9 mouse cellular contexts compared by ENCODE assay signal in the genomic region with DNA sequence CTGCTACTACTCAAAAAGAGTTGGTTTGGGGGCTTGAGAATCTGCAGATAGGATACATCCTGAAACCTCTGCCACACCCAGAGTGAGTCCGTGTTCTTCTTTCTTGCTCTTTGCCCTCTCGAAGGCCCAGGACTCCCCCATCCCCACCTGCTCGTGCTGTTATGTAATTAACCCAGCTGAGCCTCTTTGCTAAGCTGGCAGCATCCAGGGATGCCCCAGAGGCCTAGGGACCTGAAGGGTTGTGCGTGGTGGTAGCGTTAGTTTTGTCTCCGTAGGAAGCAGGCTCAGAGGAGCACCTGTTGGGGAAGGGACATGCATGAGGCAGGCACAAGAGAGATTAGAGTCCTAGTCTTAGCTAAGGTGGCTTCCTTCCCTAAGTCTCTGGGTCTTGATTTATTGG. TPM values are rescaled to one million over a fixed set of nuclear protein-coding genes. Genes with fewer than 3 reads are reported as not detected.
A peak's percentile ranks its signal among the peaks of the same experiment; 100 is the strongest.
DNase-seq lines count a peak whose midpoint lies in the region; ATAC-seq lines count a peak whose summit lies in the region.
"Had no signal": no experiment of that assay in that cellular context is flagged by ENCODE, and none has a peak within 500 bp of the region (broad histone marks: within the 10 kb centered on the region; RNA-seq: fewer than 3 reads in every experiment).

No protein-coding gene starts in this region.

- ATAC-seq in limb, embryonic 12.5 days (ENCODE audit: insufficient number of reproducible peaks, insufficient read depth, low FRiP score, low TSS enrichment, low read depth): no peak
- no peak for ATAC-seq in stomach, embryonic 16.5 days (ENCODE audit: insufficient read depth, low FRiP score)

- H3K4me2 ChIP-seq in limb, embryonic 12.5 days: peak overlapping the region; percentile 94
- peak overlapping the region; percentile 90; the same call in 1 of the 2 replicates for H3K4me2 ChIP-seq in stomach, embryonic 16.5 days (ENCODE audit: low read depth, low read length)

- H3K4me3 ChIP-seq in limb, embryonic 12.5 days (replicated peaks): peak overlapping the region; percentile 84; the same call in 1 of the 2 replicates
- H3K4me3 ChIP-seq in stomach, embryonic 16.5 days (replicated peaks; ENCODE audit: low read length): no peak overlapping the region

- H3K27me3 ChIP-seq in limb, embryonic 12.5 days: peaks cover 31% of the 10 kb centered on the region
- H3K27me3 ChIP-seq in stomach, embryonic 16.5 days (ENCODE audit: control insufficient read depth, insufficient read depth, low read length): no peaks in the 10 kb centered on the region

- H3K4me1 ChIP-seq in limb, embryonic 12.5 days (replicated peaks): peaks cover 16% of the 10 kb centered on the region
- H3K4me1 ChIP-seq in stomach, embryonic 16.5 days (ENCODE audit: control insufficient read depth, insufficient read depth, low read length): peaks cover 3% of the 10 kb centered on the region; the same call in 1 of the 2 replicates

- no peaks in the 10 kb centered on the region for H3K36me3 ChIP-seq in limb, embryonic 12.5 days
- no peaks in the 10 kb centered on the region for H3K36me3 ChIP-seq in stomach, embryonic 16.5 days (ENCODE audit: control insufficient read depth, insufficient read depth, low read length)

- H3K9ac ChIP-seq in limb, embryonic 12.5 days (replicated peaks): no peak overlapping the region
- no peak overlapping the region; the same call in 1 of the 2 replicates for H3K9ac ChIP-seq in stomach, embryonic 16.5 days (ENCODE audit: low read length)

- 43% methylated on average over 6 of the region's 6 CpGs for WGBS in limb, embryonic 12.5 days
- WGBS in stomach, embryonic 16.5 days: 62% methylated on average over 6 of the region's 6 CpGs

- no peak overlapping the region for H3K27ac ChIP-seq in limb, embryonic 12.5 days
- H3K27ac ChIP-seq in stomach, embryonic 16.5 days (ENCODE audit: low read length): no peak overlapping the region

- DNase-seq in embryo, embryonic 10.5 days (ENCODE audit: low spot score): peak; percentile 9
- no peak for DNase-seq in embryo, embryonic 9.5 days (ENCODE audit: extremely low spot score)
- DNase-seq in retina, postnatal 1 day: peak; percentile 42
- no peak for DNase-seq in retina, embryonic 14.5 days (ENCODE audit: low spot score)
- DNase-seq in yolk sac, embryonic 10.5 days (ENCODE audit: low spot score): no peak
- no peak for DNase-seq in left cerebral cortex, adult 9 months (ENCODE audit: low spot score in 2 of 2)
- DNase-seq: heart, adult 11 months had no signal

- no peaks in the 10 kb centered on the region for H3K9me3 ChIP-seq in limb, embryonic 12.5 days
- no peaks in the 10 kb centered on the region for H3K9me3 ChIP-seq in stomach, embryonic 16.5 days (replicated peaks; ENCODE audit: control insufficient read depth, low read length)

RNA-seq across cellular contexts. Expression of gene Rasl10b, which starts 1.6 kb away (rescaled TPM):
- 3.4 and 3.6 TPM in 2 replicates for polyA plus RNA-seq in limb, embryonic 12.5 days (2016; fragmentation: Nextera tagmentation; extraction: Ambion mirVana)
- 0.27 and 0.49 TPM in 2 replicates for polyA plus RNA-seq in stomach, embryonic 16.5 days (2015; fragmentation: Nextera tagmentation; extraction: Ambion mirVana)

RNA-seq across cellular contexts. Expression of gene Gas2l2, which starts 18.7 kb away (rescaled TPM):
- not detected in 2 replicates for polyA plus RNA-seq in limb, embryonic 12.5 days (2016; fragmentation: Nextera tagmentation; extraction: Ambion mirVana)
- 0.14 TPM in 2 replicates for polyA plus RNA-seq in stomach, embryonic 16.5 days (2015; fragmentation: Nextera tagmentation; extraction: Ambion mirVana)

RNA-seq across cellular contexts. Expression of gene 1700020L24Rik, which starts 27.0 kb away (rescaled TPM):
- polyA plus RNA-seq in limb, embryonic 12.5 days (2016; fragmentation: Nextera tagmentation; extraction: Ambion mirVana): 0.44 TPM in 1 of 2 replicates, not detected in the other
- 0.21 TPM in 1 of 2 replicates, not detected in the other for polyA plus RNA-seq in stomach, embryonic 16.5 days (2015; fragmentation: Nextera tagmentation; extraction: Ambion mirVana)

RNA-seq across cellular contexts. Expression of gene Mmp28, which starts 52.4 kb away (rescaled TPM):
- polyA plus RNA-seq in limb, embryonic 12.5 days (2016; fragmentation: Nextera tagmentation; extraction: Ambion mirVana): 4.2 and 4.5 TPM in 2 replicates
- polyA plus RNA-seq in stomach, embryonic 16.5 days (2015; fragmentation: Nextera tagmentation; extraction: Ambion mirVana): 3.3 and 4.3 TPM in 2 replicates

Comparison
In these comparisons a context has a peak if more than half of its experiments do, and no peak if none do; other contexts are left out.
1. DNase-seq: peak in embryo, embryonic 10.5 days (single experiment) and retina, postnatal 1 day (single experiment); none in embryo, embryonic 9.5 days (single experiment), retina, embryonic 14.5 days (single experiment), yolk sac, embryonic 10.5 days (single experiment) and left cerebral cortex, adult 9 months (0 of 2).